Mouse (Mus musculus) kidney, adult 2 months (tissue): ENCODE data around the gene Olfr974. TPM values are rescaled to one million over a fixed set of nuclear protein-coding genes. Genes with fewer than 3 reads are reported as not detected.
"Not testable (repeated sequence)": the region's sequence is repeated elsewhere in the genome, so short reads cannot be mapped to it uniquely, and the experiment has no call there.

Experiments
- DNase-seq: peaks from one replicate; pipeline ENCODE4 v3.0.0; 2021
- H3K27ac ChIP-seq: fragments of 200-500 bp; 2 replicates; pipeline ENCODE4 v1.5.1; 2012; ENCODE audit warnings: low read depth, low read length, control low read depth, inconsistent platforms; ENCODE audit not compliant: insufficient read depth
- H3K27me3 ChIP-seq: fragments of 200-500 bp; replicated peaks from 2 replicates; pipeline ENCODE4 v1.6.1; 2012; ENCODE audit warnings: mild to moderate bottlenecking, moderate library complexity, low read length, inconsistent platforms; ENCODE audit not compliant: control insufficient read depth, insufficient read depth
- H3K36me3 ChIP-seq: fragments of 200-500 bp; 2 replicates; pipeline ENCODE4 v1.6.1; 2012; ENCODE audit warnings: mild to moderate bottlenecking, moderate library complexity, low read length, inconsistent platforms; ENCODE audit not compliant: control insufficient read depth, insufficient read depth
- H3K4me1 ChIP-seq: fragments of 200-500 bp; 2 replicates; pipeline ENCODE4 v1.6.1; 2011; ENCODE audit warnings: low read length; ENCODE audit not compliant: control insufficient read depth, insufficient read depth
- H3K4me3 ChIP-seq: fragments of 200-500 bp; 2 replicates; pipeline ENCODE4 v1.5.1; 2011; ENCODE audit warnings: mild to moderate bottlenecking, low read depth, low read length, control low read depth; ENCODE audit not compliant: insufficient read depth
- CTCF ChIP-seq: fragments of 200-500 bp; conservative IDR thresholded peaks from 2 replicates; pipeline ENCODE4 v1.5.1; 2011; ENCODE audit warnings: low read depth, mild to moderate bottlenecking, control low read depth, low read length, moderate library complexity, mixed read lengths; ENCODE audit not compliant: insufficient read depth, insufficient read length
- POLR2A ChIP-seq: fragments of 200-500 bp; IDR thresholded peaks from one replicate; pipeline ENCODE4 v1.6.1; 2011; ENCODE audit warnings: low read depth, low read length, control low read depth
- WGBS: fragments of 180-500 bp; shearing (Covaris S2); methylation state at CpG from one replicate; pipeline ENCODE4 v1.1.7; 2018; 5-methylcytosine and 5-hydroxymethylcytosine counted together
- polyA plus RNA-seq: library from polyadenylated mRNA; depleted of rRNA; stranded (reverse); fragments of >200 nt; gene quantifications from 2 replicates; pipeline ENCODE4 v1.2.3, GENCODE M21; 2012; rRNA removed

The Olfr974 gene
- polyA plus RNA-seq, result not detected in 2 replicates

DNA sequence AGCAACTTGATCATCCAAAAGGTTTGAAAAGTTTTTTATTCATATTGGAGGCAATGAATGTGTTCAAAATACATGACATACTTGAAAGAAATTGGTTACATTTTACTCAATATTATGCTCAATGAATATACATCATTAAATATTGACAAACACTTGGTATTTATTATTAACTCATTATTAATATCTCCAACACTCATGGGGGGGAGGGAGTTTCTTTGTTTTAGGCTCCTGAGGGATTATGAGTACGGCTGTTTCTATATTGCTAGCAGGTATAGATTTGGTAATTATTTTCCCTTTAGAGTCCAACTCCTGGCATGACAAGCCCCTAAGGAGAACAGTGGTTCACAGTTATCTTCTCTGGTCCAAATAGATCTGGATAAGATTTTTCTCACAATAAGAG, at the start of gene Olfr974:
Gene Olfr974 (plus strand): TSS at position 301 of the 400 bp plus-strand sequence.
- 91% methylated on average over 1 of the region's 1 CpGs for WGBS

DNA sequence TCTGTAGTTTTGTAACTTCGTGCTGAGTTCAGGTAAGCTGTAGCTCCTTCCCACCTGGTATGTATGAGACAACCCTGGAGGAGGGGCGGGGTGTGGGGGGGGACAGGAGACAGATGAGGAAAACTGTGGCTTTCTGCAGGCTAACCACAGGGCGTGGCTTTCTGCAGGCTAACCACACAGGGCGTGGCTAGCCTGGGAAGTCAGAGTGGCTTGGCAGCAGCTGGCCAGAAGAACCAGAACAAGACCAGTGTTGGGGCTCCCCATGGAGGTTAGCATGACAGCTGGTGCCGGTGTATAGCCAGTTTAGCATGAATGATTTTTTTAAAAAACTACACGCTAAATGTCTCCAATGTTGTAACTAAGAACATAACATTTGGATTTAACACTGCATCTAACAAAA, 32.2 kb upstream of the Olfr974 start:
- TF ChIP-seq POLR2A (no peak), CTCF (no peak)
- Histone ChIP-seq H3K27me3 (no peaks in the 10 kb centered on the region), H3K36me3 (no peaks in the 10 kb centered on the region), H3K4me1 (no peaks in the 10 kb centered on the region), H3K4me3 (no peak overlapping the region), H3K27ac (no peak overlapping the region)
- WGBS, result 73% methylated on average over 6 of the region's 6 CpGs
- no peak for DNase-seq

More for the DNA sequence above, at the start of gene Olfr974:
- no peak for DNase-seq
- H3K36me3 ChIP-seq, result no peaks in the 10 kb centered on the region
- no peak for TF ChIP-seq POLR2A
- no peak for TF ChIP-seq CTCF
- H3K4me3 ChIP-seq, result no peak within 1 kb of the TSS
- no peaks in the 10 kb centered on the region for H3K4me1 ChIP-seq
- H3K27ac ChIP-seq, result no peak within 1 kb of the TSS
- no peaks in the 10 kb centered on the region for H3K27me3 ChIP-seq

GRCm38 (mm10) chr9:39907036-39907435, 30.3 kb upstream of the Olfr974 start, which contains the start of gene Olfr229:
Olfr229 (plus strand) TSS chr9:39907336.
- no peak within 1 kb of the TSS for H3K27ac ChIP-seq
- no peaks in the 10 kb centered on the region for H3K4me1 ChIP-seq
- H3K36me3 ChIP-seq, result no peaks in the 10 kb centered on the region
- DNase-seq, result no peak
- H3K27me3 ChIP-seq, result no peaks in the 10 kb centered on the region
- no peak within 1 kb of the TSS for H3K4me3 ChIP-seq
- 61% methylated on average over 2 of the region's 2 CpGs for WGBS
- TF ChIP-seq CTCF (no peak), POLR2A (no peak)

DNA sequence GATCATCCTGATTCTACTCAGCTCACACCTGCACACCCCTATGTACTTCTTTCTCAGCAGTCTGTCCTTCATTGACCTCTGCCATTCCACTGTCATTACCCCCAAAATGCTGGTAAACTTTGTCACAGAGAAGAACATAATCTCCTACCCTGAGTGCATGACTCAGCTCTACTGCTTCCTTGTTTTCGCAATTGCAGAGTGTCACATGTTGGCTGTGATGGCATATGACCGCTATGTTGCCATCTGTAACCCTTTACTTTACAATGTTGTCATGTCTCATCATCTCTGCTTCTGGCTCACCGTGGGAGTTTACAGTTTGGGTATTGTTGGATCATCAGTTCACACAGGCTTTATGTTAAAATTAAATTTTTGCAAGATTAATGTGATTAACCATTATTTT, 27.4 kb upstream of the Olfr974 start:
- 76% methylated on average over 3 of the region's 3 CpGs for WGBS
- no peak for TF ChIP-seq CTCF
- no peaks in the 10 kb centered on the region for H3K27me3 ChIP-seq

GRCm38 (mm10) chr9:39927975-39928836, 9.1 kb upstream of the Olfr974 start:
- not testable (repeated sequence) for H3K27me3 ChIP-seq, H3K36me3 ChIP-seq, H3K4me3 ChIP-seq, H3K4me1 ChIP-seq, DNase-seq, H3K27ac ChIP-seq
- no CpG with 5 or more reads among the region's 4 CpGs for WGBS

More for the DNA sequence above, 27.4 kb upstream of the Olfr974 start:
- Histone ChIP-seq H3K4me3 (no peak overlapping the region), H3K27ac (no peak overlapping the region), H3K36me3 (no peaks in the 10 kb centered on the region), H3K4me1 (no peaks in the 10 kb centered on the region)
- DNase-seq, result no peak

DNA sequence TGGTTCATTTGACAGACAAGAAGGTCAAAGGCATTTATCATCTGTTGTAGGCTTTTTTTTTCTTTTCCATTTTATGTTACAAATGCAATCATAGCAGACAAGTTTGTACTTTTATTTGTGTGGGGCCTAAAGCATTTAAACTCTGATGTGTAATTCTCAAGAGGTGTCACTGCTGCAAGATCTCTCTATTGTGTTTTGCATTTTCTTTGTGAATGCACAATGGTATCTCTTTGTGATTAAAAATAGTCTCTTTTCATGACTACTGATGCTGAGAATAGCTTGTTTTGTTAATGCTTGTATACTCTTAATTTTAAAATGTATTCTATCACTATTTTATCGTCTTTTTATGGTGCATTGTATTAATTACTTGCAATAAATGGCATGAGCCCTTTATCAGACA, 8.5 kb upstream of the Olfr974 start:
- H3K4me1 ChIP-seq, H3K27me3 ChIP-seq, H3K36me3 ChIP-seq, H3K4me3 ChIP-seq, H3K27ac ChIP-seq, DNase-seq: not testable (repeated sequence)
- WGBS, result 76% methylated on average over 1 of the region's 1 CpGs

- Histone ChIP-seq H3K36me3 (no peaks in the 10 kb centered on the region), H3K4me3 (no peak within 1 kb of the TSS), H3K4me1 (no peaks in the 10 kb centered on the region), H3K27ac (no peak within 1 kb of the TSS), H3K27me3 (no peaks in the 10 kb centered on the region)
- TF ChIP-seq CTCF, result no peak
- no peak for TF ChIP-seq POLR2A
- no peak for DNase-seq
- WGBS, result 58% methylated on average over 1 of the region's 1 CpGs
These were observed 14.6 kb downstream of the Olfr974 start, which contains the start of gene Olfr975 for GRCm38 (mm10) chr9:39951946-39952345. Olfr975 (minus strand) TSS chr9:39952046.

- H3K27ac ChIP-seq, H3K4me1 ChIP-seq, H3K4me3 ChIP-seq, DNase-seq, H3K36me3 ChIP-seq, H3K27me3 ChIP-seq: not testable (repeated sequence)
- WGBS, result 81% methylated on average over 8 of the region's 9 CpGs
These were observed 23.7 kb downstream of the Olfr974 start, which contains the start of gene Olfr976 for GRCm38 (mm10) chr9:39961033-39961432. Olfr976 (minus strand) TSS chr9:39961133.

- H3K27ac ChIP-seq, H3K27me3 ChIP-seq, H3K4me1 ChIP-seq, H3K36me3 ChIP-seq, H3K4me3 ChIP-seq, DNase-seq: not testable (repeated sequence)
- whole genome bisulfite sequencing, result 81% methylated on average over 1 of the region's 1 CpGs
These were observed 39.4 kb downstream of the Olfr974 start for GRCm38 (mm10) chr9:39976581-39977145.
